Mouse (Mus musculus): ENCODE results near the gene Pdk2. TPM values are rescaled to one million over a fixed set of nuclear protein-coding genes. Genes with fewer than 3 reads are reported as not detected.
A peak's percentile ranks its signal among the peaks of the same experiment; 100 is the strongest.

Gene Pdk2
- polyA plus RNA-seq, 1 experiment from 2014 or later, result 26.4 TPM

DNA sequence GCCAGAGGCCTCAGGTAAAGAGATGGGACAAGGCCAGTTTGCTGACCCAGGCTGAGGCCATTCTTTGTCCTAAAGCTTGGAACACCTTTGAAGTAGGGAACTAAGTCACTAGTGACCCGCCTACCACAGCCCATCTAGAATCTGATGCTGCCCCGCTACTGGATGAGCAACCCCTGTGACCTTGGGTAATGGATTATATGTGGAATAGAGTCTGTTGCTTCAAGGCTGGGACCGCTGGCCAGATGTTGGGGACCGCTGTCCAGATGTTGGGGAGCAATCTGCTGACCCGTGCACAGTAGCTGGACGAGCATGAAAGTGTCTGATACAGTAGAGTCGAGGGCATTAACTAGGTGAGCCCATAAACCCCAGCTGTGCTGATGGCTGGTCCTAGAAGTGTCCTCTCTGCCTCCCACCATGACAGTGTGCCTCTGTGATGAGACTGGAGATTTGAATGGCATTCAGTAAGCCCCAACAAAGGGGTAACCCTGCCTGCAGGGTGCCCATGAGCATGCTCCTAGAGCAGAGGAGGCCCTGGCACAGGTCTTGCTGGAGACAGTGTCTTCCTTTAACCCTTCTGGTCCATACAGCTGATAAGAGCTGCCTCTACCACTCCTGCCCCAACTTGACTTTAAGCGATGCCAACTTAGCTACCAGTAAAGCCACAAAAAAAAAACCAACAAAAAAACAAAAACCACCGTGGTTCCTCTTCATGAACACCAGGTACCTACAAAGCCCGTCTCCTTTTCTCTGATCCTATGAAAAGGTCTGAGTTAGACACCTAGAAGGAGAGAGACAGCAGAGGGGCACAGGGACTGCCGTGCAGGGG is 46.0 kb downstream of the Pdk2 start:
- WGBS, result 86% methylated on average over 11 of the region's 11 CpGs
- H3K36me3 ChIP-seq, result peaks cover 34% of the 10 kb centered on the region
- ATAC-seq (replicated peaks), result no peak
- H3K9ac ChIP-seq (replicated peaks), result peak overlapping the region; percentile 97; the same call in 1 of the 2 replicates
- no peaks in the 10 kb centered on the region for H3K27me3 ChIP-seq
- H3K9me3 ChIP-seq, result no peaks in the 10 kb centered on the region
- no peak overlapping the region for H3K27ac ChIP-seq (replicated peaks)
- peak overlapping the region; percentile 96 for H3K4me2 ChIP-seq (replicated peaks)
- H3K4me3 ChIP-seq, result peak overlapping the region; percentile 95
- peaks cover 76% of the 10 kb centered on the region for H3K4me1 ChIP-seq

DNA sequence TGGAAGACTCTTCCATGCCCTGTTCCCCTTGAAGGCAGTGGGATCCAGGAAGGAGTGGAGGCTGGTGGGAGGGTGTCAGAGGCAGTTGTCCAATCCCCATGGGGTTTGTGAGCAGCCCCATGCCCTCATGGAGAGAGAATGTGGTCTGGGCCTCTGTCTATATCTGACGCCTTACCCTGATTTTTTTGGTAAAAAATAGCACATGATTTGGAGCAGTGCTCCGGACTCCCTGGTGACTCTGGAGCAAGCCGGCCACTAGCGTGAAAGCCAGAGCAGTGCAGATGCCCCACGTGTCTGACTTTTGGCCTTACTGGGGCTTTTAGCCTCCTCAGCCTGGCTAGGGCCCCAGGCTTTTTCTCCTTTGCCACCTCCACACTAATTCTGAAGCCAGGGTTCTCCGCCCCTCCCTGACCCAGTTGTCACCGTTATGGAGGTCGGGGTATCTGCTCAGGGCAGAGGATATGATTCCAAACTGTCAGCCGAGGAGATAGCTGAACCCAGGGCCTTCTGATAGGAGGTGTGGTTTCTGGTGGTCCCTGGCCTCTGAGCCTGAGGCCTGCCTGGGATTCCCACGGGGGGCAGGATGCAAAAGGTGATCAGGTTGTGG is 46.8 kb downstream of the Pdk2 start:
- ATAC-seq (replicated peaks), result no peak
- 56% methylated on average over 10 of the region's 10 CpGs for WGBS
- peaks cover 81% of the 10 kb centered on the region for H3K4me1 ChIP-seq

DNA sequence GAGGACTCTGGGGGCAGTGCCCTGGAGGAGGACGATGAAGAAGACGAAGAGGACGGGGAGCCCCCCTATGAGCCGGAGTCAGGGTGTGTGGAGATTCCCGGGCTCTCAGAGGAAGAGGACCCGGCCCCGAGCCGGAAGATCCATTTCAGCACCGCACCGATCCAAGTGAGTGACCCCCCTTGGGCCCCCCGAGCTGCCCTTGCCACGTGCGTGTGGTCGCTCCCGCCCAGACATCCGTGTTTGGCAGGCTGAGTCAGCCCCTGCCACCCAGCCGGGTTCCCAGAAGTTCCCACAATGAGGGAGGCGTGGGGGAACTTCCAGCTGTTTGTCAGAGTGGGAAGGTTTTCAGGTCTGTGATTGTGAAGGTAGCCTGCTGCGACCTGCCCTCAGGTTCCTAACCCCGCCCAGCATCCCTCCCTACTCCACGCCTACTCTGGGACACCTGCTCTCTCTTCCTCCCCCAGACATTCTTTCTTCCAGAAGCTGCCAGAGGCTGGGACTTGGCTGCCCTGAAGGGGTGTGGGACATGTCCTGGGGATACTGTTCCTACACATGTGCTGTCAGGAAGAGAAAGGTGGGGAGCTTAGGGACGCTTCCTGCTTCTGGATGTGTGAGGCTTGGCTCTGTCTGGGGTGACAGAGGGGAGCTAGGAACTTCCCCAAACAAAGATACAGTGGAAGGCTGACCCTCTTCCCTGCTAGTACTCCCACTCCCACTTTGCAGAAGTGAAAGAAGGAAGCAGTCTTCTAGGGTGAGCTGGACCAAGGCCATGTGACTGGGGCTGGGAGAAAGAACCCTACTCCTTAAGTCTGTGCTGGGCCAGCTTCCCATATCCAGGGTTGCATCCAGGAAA is 48.2 kb downstream of the Pdk2 start:
- no peak for ATAC-seq (replicated peaks)
- H3K36me3 ChIP-seq, result peaks cover 17% of the 10 kb centered on the region

More for the DNA sequence above, 46.8 kb downstream of the Pdk2 start:
- Histone ChIP-seq H3K4me2 (replicated peaks) (peak overlapping the region; percentile 96), H3K9me3 (no peaks in the 10 kb centered on the region), H3K36me3 (peaks cover 26% of the 10 kb centered on the region), H3K4me3 (peak overlapping the region; percentile 95), H3K9ac (replicated peaks) (peak overlapping the region; percentile 97), H3K27me3 (no peaks in the 10 kb centered on the region), H3K27ac (replicated peaks) (no peak overlapping the region)

DNA sequence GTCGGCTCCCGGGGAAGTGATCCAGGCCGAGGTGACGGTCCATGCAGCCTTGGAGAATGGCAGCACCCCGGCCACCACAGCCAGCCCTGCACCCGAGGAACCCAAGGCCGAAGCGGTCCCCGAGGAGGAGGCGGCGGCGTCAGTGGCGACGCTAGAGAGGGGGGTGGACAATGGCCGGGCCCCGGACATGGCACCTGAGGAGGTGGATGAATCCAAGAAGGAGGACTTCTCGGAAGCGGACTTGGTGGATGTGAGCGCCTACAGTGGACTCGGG is 48.7 kb downstream of the Pdk2 start:
- Histone ChIP-seq H3K27me3 (no peaks in the 10 kb centered on the region), H3K4me1 (peaks cover 75% of the 10 kb centered on the region), H3K4me3 (peak overlapping the region; percentile 95), H3K9ac (replicated peaks) (peak overlapping the region; percentile 97), H3K4me2 (replicated peaks) (peak overlapping the region; percentile 96), H3K27ac (replicated peaks) (peak overlapping the region; percentile 96; the same call in 1 of the 2 replicates), H3K9me3 (no peaks in the 10 kb centered on the region), H3K36me3 (peaks cover 11% of the 10 kb centered on the region)
- ATAC-seq (replicated peaks), result no peak
- 1% methylated on average over 20 of the region's 20 CpGs for WGBS

More for the DNA sequence above, 48.2 kb downstream of the Pdk2 start:
- Histone ChIP-seq H3K27ac (replicated peaks) (peak overlapping the region; percentile 96; the same call in 1 of the 2 replicates), H3K9me3 (no peaks in the 10 kb centered on the region), H3K4me3 (peak overlapping the region; percentile 95), H3K27me3 (no peaks in the 10 kb centered on the region), H3K4me2 (replicated peaks) (peak overlapping the region; percentile 96), H3K9ac (replicated peaks) (peak overlapping the region; percentile 97), H3K4me1 (peaks cover 81% of the 10 kb centered on the region)
- 1% methylated on average over 22 of the region's 22 CpGs for WGBS

DNA sequence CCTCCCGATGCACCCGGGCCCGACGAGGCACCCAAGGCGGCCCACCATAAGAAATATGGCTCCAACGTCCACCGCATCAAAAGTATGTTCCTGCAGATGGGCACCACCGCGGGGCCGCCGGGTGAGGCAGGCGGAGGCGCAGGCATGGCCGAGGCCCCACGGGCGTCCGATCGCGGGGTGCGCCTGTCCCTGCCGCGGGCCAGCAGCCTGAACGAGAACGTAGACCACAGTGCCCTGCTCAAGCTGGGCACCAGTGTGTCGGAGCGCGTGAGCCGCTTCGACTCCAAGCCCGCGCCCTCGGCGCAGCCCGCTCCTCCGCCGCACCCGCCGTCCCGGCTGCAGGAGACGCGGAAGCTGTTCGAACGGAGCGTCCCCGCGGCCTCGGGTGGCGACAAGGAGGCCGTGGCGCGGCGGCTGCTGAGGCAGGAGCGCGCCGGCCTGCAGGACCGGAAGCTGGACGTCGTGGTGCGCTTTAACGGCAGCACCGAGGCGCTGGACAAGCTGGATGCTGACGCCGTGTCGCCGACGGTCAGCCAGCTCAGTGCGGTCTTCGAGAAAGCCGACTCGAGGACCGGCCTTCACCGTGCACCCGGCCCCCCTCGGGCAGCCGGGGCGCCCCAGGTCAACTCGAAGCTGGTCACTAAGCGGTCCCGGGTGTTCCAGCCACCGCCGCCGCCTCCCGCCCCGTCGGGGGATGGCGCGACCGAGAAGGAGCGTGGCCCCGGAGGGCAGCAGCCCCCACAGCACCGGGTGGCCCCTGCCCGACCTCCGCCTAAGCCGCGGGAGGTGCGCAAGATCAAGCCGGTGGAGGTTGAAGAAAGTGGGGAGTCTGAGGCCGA is 49.3 kb downstream of the Pdk2 start:
- no peaks in the 10 kb centered on the region for H3K9me3 ChIP-seq
- H3K4me2 ChIP-seq (replicated peaks), result peak overlapping the region; percentile 96
- peaks cover 76% of the 10 kb centered on the region for H3K4me1 ChIP-seq
- no peaks in the 10 kb centered on the region for H3K27me3 ChIP-seq
- ATAC-seq (replicated peaks), result no peak; the same call in 1 of the 2 replicates
- under 1% methylated on average over 99 of the region's 99 CpGs for WGBS
- H3K9ac ChIP-seq (replicated peaks), result peak overlapping the region; percentile 97
- peak overlapping the region; percentile 95 for H3K4me3 ChIP-seq
- H3K36me3 ChIP-seq, result peaks cover 7% of the 10 kb centered on the region
- peak overlapping the region; percentile 96 for H3K27ac ChIP-seq (replicated peaks)

DNA sequence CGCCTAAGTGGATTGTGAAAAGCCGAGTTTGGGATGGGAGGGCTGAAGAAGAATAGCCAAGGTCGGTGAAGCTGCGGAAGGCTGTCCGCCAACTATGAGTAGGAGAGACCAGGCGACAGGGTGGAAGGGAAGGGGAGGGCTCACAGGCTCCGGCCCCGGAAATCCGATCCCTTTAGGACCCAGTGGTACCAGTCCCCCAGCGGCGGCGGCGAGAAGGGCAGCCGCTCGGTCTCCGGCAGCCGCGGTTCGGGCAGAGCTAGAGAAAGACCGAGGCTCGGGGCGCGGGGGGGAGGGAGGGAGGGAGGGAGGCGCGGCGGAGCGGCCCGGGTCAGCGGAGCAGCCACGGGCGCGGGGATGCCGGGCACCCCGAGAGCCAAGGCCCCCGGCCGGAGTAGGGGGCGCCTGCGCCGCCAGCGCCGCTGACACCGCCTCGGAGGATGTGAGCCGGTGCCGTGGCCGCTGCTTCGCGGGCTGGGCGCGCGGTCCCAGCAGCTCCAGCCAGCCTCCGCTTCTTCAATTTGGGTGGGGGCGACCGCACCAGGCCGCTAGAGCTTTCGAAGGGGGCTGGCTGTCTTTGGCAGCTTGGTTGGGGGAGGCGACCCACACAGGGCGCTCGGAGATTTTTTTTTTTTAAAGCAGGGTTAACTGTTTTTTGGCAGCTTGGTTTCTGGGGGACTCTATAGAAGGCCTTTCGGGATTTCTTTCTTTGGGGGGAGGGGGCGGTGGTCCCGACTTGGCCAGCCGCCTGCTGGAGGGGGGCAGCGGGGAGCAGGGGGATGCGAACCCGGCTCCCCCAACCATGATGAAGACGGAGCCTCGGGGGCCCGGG is 50.2 kb downstream of the Pdk2 start, which contains the start of gene Ppp1r9b:
Gene Ppp1r9b, plus strand, starts transcription at position 287 of the 829 bp plus-strand sequence.
- Histone ChIP-seq H3K36me3 (no peaks in the 10 kb centered on the region), H3K9me3 (no peaks in the 10 kb centered on the region), H3K4me3 (peak within 1 kb of the TSS; percentile 95), H3K27ac (replicated peaks) (peak within 1 kb of the TSS; percentile 96), H3K4me1 (peaks cover 67% of the 10 kb centered on the region), H3K4me2 (replicated peaks) (peak within 1 kb of the TSS; percentile 96), H3K27me3 (no peaks in the 10 kb centered on the region), H3K9ac (replicated peaks) (peak within 1 kb of the TSS; percentile 97)
- ATAC-seq (replicated peaks), result peak; percentile 83
- under 1% methylated on average over 48 of the region's 69 CpGs for WGBS

DNA sequence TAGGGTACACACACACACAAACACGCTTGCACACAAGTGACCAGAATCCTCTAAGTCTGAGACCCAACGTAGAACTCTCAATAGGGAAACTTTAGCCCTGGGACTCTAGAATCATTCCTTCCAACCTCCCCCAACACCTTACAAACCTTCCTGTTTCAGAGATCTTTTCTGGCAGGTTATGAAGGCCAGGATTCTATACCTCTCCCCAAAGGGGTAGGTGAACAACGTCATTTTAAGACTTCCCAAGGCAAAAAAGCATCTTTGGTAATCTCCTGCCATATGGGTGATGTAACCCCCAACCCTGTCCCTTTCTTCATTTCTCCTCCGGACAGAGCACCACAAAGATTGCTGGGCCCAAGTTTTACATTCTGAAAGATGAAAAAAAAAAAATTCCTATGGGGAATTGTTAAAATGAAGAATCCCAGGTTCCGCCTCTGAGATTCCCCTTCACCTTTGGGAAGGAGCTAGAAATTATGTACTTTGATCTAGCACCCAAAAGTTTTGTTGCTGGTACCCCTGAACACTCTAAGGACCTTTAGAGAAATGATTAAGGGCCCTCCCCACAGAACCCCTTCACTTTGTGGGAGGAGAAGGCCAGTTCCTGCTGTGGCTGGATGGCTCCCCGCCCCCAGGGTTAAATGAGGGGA is 50.9 kb downstream of the Pdk2 start:
- Histone ChIP-seq H3K27ac (replicated peaks) (peak overlapping the region; percentile 96), H3K4me3 (peak overlapping the region; percentile 95), H3K4me2 (replicated peaks) (peak overlapping the region; percentile 96), H3K9me3 (no peaks in the 10 kb centered on the region), H3K4me1 (peaks cover 59% of the 10 kb centered on the region), H3K36me3 (no peaks in the 10 kb centered on the region), H3K9ac (replicated peaks) (peak overlapping the region; percentile 97), H3K27me3 (no peaks in the 10 kb centered on the region)
- ATAC-seq (replicated peaks), result peak; percentile 5; the same call in 1 of the 2 replicates
- WGBS, result 42% methylated on average over 6 of the region's 6 CpGs

DNA sequence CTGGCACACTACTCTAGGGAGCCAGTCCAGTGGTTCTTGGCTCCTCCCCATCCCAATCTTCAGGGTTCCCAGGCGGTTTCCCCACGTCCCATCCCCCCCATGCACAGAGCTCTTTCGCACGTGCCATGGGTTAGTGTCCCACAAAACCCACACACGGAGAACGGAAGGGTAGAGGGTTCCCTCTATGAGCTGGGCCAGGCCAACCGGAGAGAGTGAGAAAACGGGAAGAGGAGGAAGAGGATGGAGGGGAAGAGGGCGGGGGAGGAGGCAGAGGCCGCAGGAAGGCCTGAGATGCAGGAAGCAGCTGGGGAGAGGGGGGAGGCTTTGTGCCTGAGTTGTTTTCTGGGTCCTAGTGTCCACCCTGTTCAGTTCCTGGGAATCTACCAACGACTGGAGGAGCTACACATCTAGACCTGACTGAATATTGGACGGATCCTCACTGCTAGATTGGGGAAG is 51.6 kb downstream of the Pdk2 start:
- peak; percentile 67 for ATAC-seq (replicated peaks)
- Histone ChIP-seq H3K27ac (replicated peaks) (peak overlapping the region; percentile 96), H3K4me3 (peak overlapping the region; percentile 95), H3K9me3 (no peaks in the 10 kb centered on the region), H3K9ac (replicated peaks) (peak overlapping the region; percentile 69), H3K4me1 (peaks cover 53% of the 10 kb centered on the region), H3K36me3 (no peaks in the 10 kb centered on the region), H3K27me3 (no peaks in the 10 kb centered on the region), H3K4me2 (replicated peaks) (peak overlapping the region; percentile 96)
- WGBS, result under 1% methylated on average over 12 of the region's 12 CpGs

DNA sequence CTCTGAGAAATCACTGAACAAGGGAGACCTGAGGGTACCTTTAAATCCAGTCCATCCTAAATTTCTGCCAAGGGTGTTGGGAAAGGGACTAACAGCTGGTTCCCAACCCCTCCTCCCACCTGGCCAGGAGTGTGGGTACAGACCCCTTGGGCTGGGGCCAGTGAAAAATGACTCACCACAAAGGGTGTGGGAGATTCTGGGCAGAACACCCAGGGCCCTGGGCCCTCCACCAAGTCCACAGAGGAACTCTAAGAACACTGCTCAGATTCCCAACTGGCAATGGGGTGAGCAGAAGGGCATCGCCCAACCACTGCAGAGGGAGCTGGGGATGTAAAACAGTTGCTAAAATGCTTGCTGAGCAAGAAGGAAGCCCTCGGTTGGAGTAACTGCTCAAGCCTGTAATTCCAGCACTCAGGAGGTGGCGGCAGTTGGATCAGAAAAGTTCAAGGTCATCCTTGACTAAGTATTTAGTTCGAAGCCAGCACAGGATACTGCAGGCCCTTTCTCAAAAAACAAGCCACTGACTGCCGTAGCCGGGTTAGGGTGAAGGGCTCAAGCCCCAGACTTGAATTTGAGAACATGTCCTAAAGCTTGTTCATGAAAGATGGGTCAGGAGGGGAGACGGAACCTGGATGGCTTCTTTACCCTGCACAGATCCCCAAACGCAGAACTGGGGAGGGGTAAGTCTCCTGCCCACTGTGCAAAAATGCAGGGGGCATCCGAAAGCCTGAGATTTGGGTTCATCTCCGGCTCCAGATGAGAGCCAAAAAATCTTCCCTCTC is 52.2 kb downstream of the Pdk2 start:
- no peaks in the 10 kb centered on the region for H3K9me3 ChIP-seq
- no peak for ATAC-seq (replicated peaks)
- peaks cover 47% of the 10 kb centered on the region for H3K4me1 ChIP-seq

DNA sequence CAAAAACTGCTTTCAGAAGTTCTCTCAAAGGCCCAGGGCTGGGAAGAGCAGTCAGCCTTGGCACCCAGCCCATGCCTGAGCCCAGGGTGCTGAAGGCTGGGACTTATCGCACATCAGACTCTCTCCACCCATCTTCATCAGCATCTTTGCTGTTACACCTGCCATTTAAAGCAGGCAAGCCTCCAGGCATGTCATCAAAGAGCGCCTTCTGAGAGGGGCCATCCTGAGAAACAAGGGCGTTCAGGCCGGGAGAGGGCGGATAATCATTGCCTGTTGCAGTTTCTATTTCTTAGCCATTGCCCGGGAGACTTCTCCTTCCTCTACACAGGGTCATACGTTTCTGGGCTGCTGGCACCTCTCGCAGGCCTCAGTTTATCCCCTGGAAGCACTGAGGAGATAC is 53.3 kb downstream of the Pdk2 start:
- no peaks in the 10 kb centered on the region for H3K9me3 ChIP-seq
- H3K27ac ChIP-seq (replicated peaks), result no peak overlapping the region
- H3K36me3 ChIP-seq, result no peaks in the 10 kb centered on the region
- 85% methylated on average over 8 of the region's 8 CpGs for WGBS
- ATAC-seq (replicated peaks), result no peak
- H3K27me3 ChIP-seq, result no peaks in the 10 kb centered on the region
- H3K4me2 ChIP-seq (replicated peaks), result no peak overlapping the region
- H3K9ac ChIP-seq (replicated peaks), result no peak overlapping the region
- H3K4me1 ChIP-seq, result peaks cover 35% of the 10 kb centered on the region
- no peak overlapping the region for H3K4me3 ChIP-seq

More for the DNA sequence above, 52.2 kb downstream of the Pdk2 start:
- H3K36me3 ChIP-seq, result no peaks in the 10 kb centered on the region
- whole genome bisulfite sequencing, result 16% methylated on average over 10 of the region's 10 CpGs
- H3K4me3 ChIP-seq, result peak overlapping the region; percentile 95
- H3K4me2 ChIP-seq (replicated peaks), result peak overlapping the region; percentile 96
- H3K27me3 ChIP-seq, result no peaks in the 10 kb centered on the region
- peak overlapping the region; percentile 96 for H3K27ac ChIP-seq (replicated peaks)
- H3K9ac ChIP-seq (replicated peaks), result peak overlapping the region; percentile 69
